In the genomic region with DNA sequence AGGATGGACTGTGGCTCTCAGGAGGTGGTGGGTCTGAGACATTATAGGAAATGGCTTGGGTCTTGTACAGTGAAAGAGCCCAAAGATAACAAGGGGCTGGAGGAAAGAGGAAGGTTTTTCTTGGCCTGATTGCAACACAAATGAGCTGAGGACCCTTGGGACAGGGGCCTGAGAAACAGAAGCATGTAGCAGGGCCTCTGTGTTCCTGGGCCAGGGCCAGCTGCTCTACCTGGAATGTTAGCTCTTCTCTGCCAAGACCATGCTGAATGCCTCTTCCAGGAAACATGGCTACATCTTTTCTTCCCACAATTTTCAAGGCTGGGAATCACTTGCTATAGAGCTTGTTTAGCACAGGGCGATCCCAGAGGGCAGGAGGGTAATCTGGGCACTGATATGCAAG, we compare ENCODE assay signal across 25 mouse cellular contexts.
DNase-seq lines count a peak whose midpoint lies in the region; ATAC-seq and TF ChIP-seq lines count a peak whose summit lies in the region.
"Had no signal": no experiment of that assay in that cellular context is flagged by ENCODE, and none has a peak within 500 bp of the region (broad histone marks: within the 10 kb centered on the region; RNA-seq: fewer than 3 reads in every experiment).

No protein-coding gene starts in this region.

- H3K27me3 ChIP-seq in embryonic facial prominence, embryonic 14.5 days (replicated peaks; ENCODE audit: control insufficient read depth, insufficient read depth, low read length) = no peaks in the 10 kb centered on the region
- H3K27me3 ChIP-seq in embryonic facial prominence, embryonic 10.5 days (replicated peaks; ENCODE audit: low read depth, poor library complexity, severe bottlenecking) = no peaks in the 10 kb centered on the region
- no peaks in the 10 kb centered on the region for H3K27me3 ChIP-seq in midbrain, embryonic 15.5 days (replicated peaks)
- no peaks in the 10 kb centered on the region for H3K27me3 ChIP-seq in midbrain, postnatal 0 days (ENCODE audit: insufficient read depth, low read length)
- H3K27me3 ChIP-seq: CH12.LX; embryonic facial prominence, embryonic 12.5 days; embryonic facial prominence, embryonic 15.5 days; forebrain, embryonic 13.5 days; forebrain, embryonic 15.5 days; Patski had no signal

- H3K36me3 ChIP-seq in embryonic facial prominence, embryonic 14.5 days (ENCODE audit: control insufficient read depth, insufficient read depth, low read length) = no peaks in the 10 kb centered on the region
- no peaks in the 10 kb centered on the region for H3K36me3 ChIP-seq in embryonic facial prominence, embryonic 10.5 days (replicated peaks)
- no peaks in the 10 kb centered on the region for H3K36me3 ChIP-seq in midbrain, embryonic 15.5 days (replicated peaks)
- no peaks in the 10 kb centered on the region for H3K36me3 ChIP-seq in midbrain, postnatal 0 days (ENCODE audit: insufficient read depth, low read length)
- H3K36me3 ChIP-seq: embryonic facial prominence, embryonic 12.5 days; embryonic facial prominence, embryonic 15.5 days; forebrain, embryonic 15.5 days; G1E had no signal

- H3K27ac ChIP-seq in embryonic facial prominence, embryonic 14.5 days (replicated peaks; ENCODE audit: low read depth, low read length) = no peak overlapping the region
- no peak overlapping the region for H3K27ac ChIP-seq in embryonic facial prominence, embryonic 10.5 days (replicated peaks)
- H3K27ac ChIP-seq in midbrain, embryonic 15.5 days = 0 out of 2 replicates have a peak overlapping the region, but pooled peaks have one; percentile 7
- no peak overlapping the region for H3K27ac ChIP-seq in midbrain, postnatal 0 days (ENCODE audit: low read depth, low read length)
- H3K27ac ChIP-seq: embryonic facial prominence, embryonic 12.5 days; embryonic facial prominence, embryonic 15.5 days; forebrain, embryonic 13.5 days; forebrain, embryonic 15.5 days had no signal

- H3K9me3 ChIP-seq in embryonic facial prominence, embryonic 14.5 days (ENCODE audit: control insufficient read depth, low read length) = no peaks in the 10 kb centered on the region
- H3K9me3 ChIP-seq in embryonic facial prominence, embryonic 10.5 days = no peaks in the 10 kb centered on the region
- no peaks in the 10 kb centered on the region for H3K9me3 ChIP-seq in midbrain, embryonic 15.5 days
- no peaks in the 10 kb centered on the region for H3K9me3 ChIP-seq in midbrain, postnatal 0 days (ENCODE audit: low read length)
- H3K9me3 ChIP-seq: embryonic facial prominence, embryonic 12.5 days; embryonic facial prominence, embryonic 15.5 days; forebrain, embryonic 13.5 days; forebrain, embryonic 15.5 days had no signal

- no peak overlapping the region for H3K9ac ChIP-seq in embryonic facial prominence, embryonic 14.5 days (ENCODE audit: low read depth, low read length)
- H3K9ac ChIP-seq in midbrain, embryonic 15.5 days = no peak overlapping the region
- no peak overlapping the region for H3K9ac ChIP-seq in midbrain, postnatal 0 days (replicated peaks; ENCODE audit: low read length, poor library complexity, severe bottlenecking)
- H3K9ac ChIP-seq: embryonic facial prominence, embryonic 12.5 days; embryonic facial prominence, embryonic 15.5 days; forebrain, embryonic 13.5 days; forebrain, embryonic 15.5 days; forebrain, postnatal 0 days had no signal

- H3K4me3 ChIP-seq in embryonic facial prominence, embryonic 14.5 days (ENCODE audit: low read depth, low read length) = no peak overlapping the region
- no peak overlapping the region for H3K4me3 ChIP-seq in embryonic facial prominence, embryonic 10.5 days
- no peak overlapping the region for H3K4me3 ChIP-seq in midbrain, embryonic 15.5 days
- H3K4me3 ChIP-seq in midbrain, postnatal 0 days (ENCODE audit: low read depth, low read length) = no peak overlapping the region
- H3K4me3 ChIP-seq: embryonic facial prominence, embryonic 12.5 days; embryonic facial prominence, embryonic 15.5 days; erythroblast, embryonic 14.5 days; forebrain, embryonic 13.5 days; forebrain, embryonic 15.5 days had no signal

- no peaks in the 10 kb centered on the region for H3K4me1 ChIP-seq in embryonic facial prominence, embryonic 14.5 days (ENCODE audit: control insufficient read depth, insufficient read depth, low read length)
- H3K4me1 ChIP-seq in embryonic facial prominence, embryonic 10.5 days = peaks cover 2% of the 10 kb centered on the region; the same call in 1 of the 2 replicates
- H3K4me1 ChIP-seq in midbrain, embryonic 15.5 days = peaks cover 25% of the 10 kb centered on the region; the same call in 1 of the 2 replicates
- peaks cover 5% of the 10 kb centered on the region; the same call in 1 of the 2 replicates for H3K4me1 ChIP-seq in midbrain, postnatal 0 days (ENCODE audit: insufficient read depth, low read length)
- H3K4me1 ChIP-seq: embryonic facial prominence, embryonic 12.5 days; embryonic facial prominence, embryonic 15.5 days; forebrain, embryonic 13.5 days; forebrain, embryonic 15.5 days had no signal

- 53% methylated on average over 1 of the region's 1 CpGs for WGBS in embryonic facial prominence, embryonic 14.5 days
- WGBS in embryonic facial prominence, embryonic 10.5 days = 84% methylated on average over 1 of the region's 1 CpGs
- 89% methylated on average over 1 of the region's 1 CpGs for WGBS in midbrain, embryonic 15.5 days
- WGBS in midbrain, postnatal 0 days = 96% methylated on average over 1 of the region's 1 CpGs

- no peak overlapping the region for H3K4me2 ChIP-seq in embryonic facial prominence, embryonic 14.5 days (ENCODE audit: low read depth, low read length)
- H3K4me2 ChIP-seq in midbrain, embryonic 15.5 days = no peak overlapping the region
- H3K4me2 ChIP-seq in midbrain, postnatal 0 days (ENCODE audit: low read depth, low read length, poor library complexity, severe bottlenecking) = no peak overlapping the region
- H3K4me2 ChIP-seq: embryonic facial prominence, embryonic 12.5 days; embryonic facial prominence, embryonic 15.5 days; forebrain, embryonic 13.5 days; forebrain, embryonic 15.5 days had no signal

- TF ChIP-seq CTCF in midbrain, postnatal 0 days (IDR thresholded peaks at IDR 0.05) = no peak

- no peak for ATAC-seq in embryonic facial prominence, embryonic 14.5 days (ENCODE audit: low read depth)
- no peak for ATAC-seq in midbrain, embryonic 15.5 days (replicated peaks)
- ATAC-seq in midbrain, postnatal 0 days (ENCODE audit: low FRiP score) = no peak
- ATAC-seq: CD4-positive, CD25-positive, alpha-beta regulatory T cell, adult 4 months; forebrain, embryonic 13.5 days; forebrain, embryonic 15.5 days; forebrain, postnatal 0 days; Patski had no signal

- DNase-seq in cerebellum, postnatal 10 days = peak; percentile 58 to 65
- DNase-seq in cerebellum, adult 11-12 months = no peak
- DNase-seq in embryonic facial prominence, embryonic 14.5 days (ENCODE audit: low spot score) = peak; percentile 54
- DNase-seq in embryonic facial prominence, embryonic 10.5 days (ENCODE audit: low spot score) = no peak
- DNase-seq in midbrain, postnatal 0 days (ENCODE audit: low spot score) = no peak
- DNase-seq: adrenal gland, adult 2 months; adrenal gland, postnatal 10 days; adrenal gland, postnatal 25 days; B cell, adult 2 months; cerebellum, adult 11 months; cerebellum, adult 2 months; cerebellum, adult 9-11 months; cerebellum, postnatal 36 days; embryo, embryonic 11 days; forebrain, postnatal 0 days had no signal

Comparison
In these comparisons a context has a peak if more than half of its experiments do, and no peak if none do; other contexts are left out.
1. DNase-seq: peak in cerebellum, postnatal 10 days (2 of 2) and embryonic facial prominence, embryonic 14.5 days (single experiment); none in cerebellum, adult 11-12 months (single experiment), embryonic facial prominence, embryonic 10.5 days (single experiment) and midbrain, postnatal 0 days (single experiment).